Mouse (Mus musculus) frontal cortex, postnatal 25 days (tissue): ENCODE measurements around the gene Samd4.

ENCODE experiments used
- DNase-seq, 2 experiments: peaks; one replicate each; pipeline ENCODE4 v3.0.0; 2022; ENCODE audit warnings: low spot score in 2 of 2

The Samd4 gene

GRCm38 (mm10) chr14:46999321-47000025 is 116.8 kb downstream of the Samd4 start:
- no peak for DNase-seq

GRCm38 (mm10) chr14:47000096-47000736 is 117.6 kb downstream of the Samd4 start:
- DNase-seq: no peak

- DNase-seq: no peak
Measured at GRCm38 (mm10) chr14:47000786-47001761, 118.4 kb downstream of the Samd4 start.

- DNase-seq: no peak
Measured at GRCm38 (mm10) chr14:47004161-47004560, 121.5 kb downstream of the Samd4 start.

GRCm38 (mm10) chr14:47011171-47012139 is 128.8 kb downstream of the Samd4 start:
- peak in 1 of 2 experiments; percentile 32 for DNase-seq

- DNase-seq: no peak
Measured at GRCm38 (mm10) chr14:47015618-47016017, 133.0 kb downstream of the Samd4 start.

- no peak for DNase-seq
Measured at GRCm38 (mm10) chr14:47017658-47018057, 135.0 kb downstream of the Samd4 start.

GRCm38 (mm10) chr14:47020886-47021285 is 138.2 kb downstream of the Samd4 start:
- no peak for DNase-seq

GRCm38 (mm10) chr14:47023529-47023928 is 140.9 kb downstream of the Samd4 start:
- DNase-seq: no peak

GRCm38 (mm10) chr14:47027431-47028118 is 144.9 kb downstream of the Samd4 start:
- no peak for DNase-seq

- no peak for DNase-seq
Measured at GRCm38 (mm10) chr14:47031542-47031941, 148.9 kb downstream of the Samd4 start.

- DNase-seq: no peak
Measured at GRCm38 (mm10) chr14:47032140-47032539, 149.5 kb downstream of the Samd4 start.

- DNase-seq: no peak
Measured at GRCm38 (mm10) chr14:47033423-47033822, 150.8 kb downstream of the Samd4 start.

- DNase-seq: no peak
Measured at GRCm38 (mm10) chr14:47041699-47042098, 159.0 kb downstream of the Samd4 start.

- no peak for DNase-seq
Measured at GRCm38 (mm10) chr14:47049051-47049450, 166.4 kb downstream of the Samd4 start.

- no peak for DNase-seq
Measured at GRCm38 (mm10) chr14:47051743-47052610, 169.3 kb downstream of the Samd4 start.

- no peak for DNase-seq
Measured at GRCm38 (mm10) chr14:47053101-47053500, 170.4 kb downstream of the Samd4 start.

GRCm38 (mm10) chr14:47053824-47054223 is 171.2 kb downstream of the Samd4 start:
- DNase-seq: no peak

- no peak for DNase-seq
Measured at GRCm38 (mm10) chr14:47058969-47059368, 176.3 kb downstream of the Samd4 start.
